Mouse (Mus musculus) thymus, postnatal 36 days (tissue): Measurements from ENCODE around the gene Foxi3.

ENCODE experiments used
- DNase-seq, 2 experiments: peaks; one replicate each; pipeline ENCODE4 v3.0.0; 2022; ENCODE audit warnings: mixed read lengths in 2 of 2

Foxi3 gene

DNA sequence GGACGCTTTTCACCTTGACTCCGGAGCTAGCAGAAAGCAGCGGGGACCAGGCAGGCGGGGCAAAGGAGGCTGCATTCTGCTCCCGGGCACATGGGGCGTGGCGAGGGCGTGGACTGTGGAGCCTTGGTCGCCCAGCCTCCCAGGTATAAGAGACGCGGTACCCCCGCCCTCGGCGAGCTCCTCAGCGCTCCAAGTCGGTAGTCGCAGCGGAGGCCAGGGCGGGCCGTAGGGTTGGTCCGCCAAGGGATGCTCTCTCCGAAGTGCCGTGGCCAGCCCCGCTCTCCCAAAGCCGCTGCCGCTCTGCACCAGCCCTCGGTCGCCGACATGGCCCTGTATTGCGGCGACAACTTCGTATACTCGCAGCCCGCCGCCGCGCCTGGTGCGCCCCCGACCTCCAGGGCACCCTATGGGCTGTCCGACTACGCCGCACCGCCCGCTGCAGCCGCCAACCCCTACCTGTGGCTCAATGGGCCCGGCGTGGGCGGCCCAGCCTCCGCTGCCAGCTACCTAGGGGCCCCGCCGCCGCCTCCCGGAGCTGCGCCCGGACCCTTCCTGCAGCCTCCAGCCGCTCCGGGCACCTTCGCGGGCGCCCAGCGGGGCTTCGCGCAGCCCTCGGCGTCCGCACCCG, at the start of gene Foxi3:
Foxi3 (plus strand) TSS at position 247 of the 628 bp plus-strand sequence.
- peak; percentile 16 to 26 for DNase-seq

GRCm38 (mm10) chr6:70909572-70909971, 46.8 kb upstream of the Foxi3 start:
- DNase-seq: no peak

DNA sequence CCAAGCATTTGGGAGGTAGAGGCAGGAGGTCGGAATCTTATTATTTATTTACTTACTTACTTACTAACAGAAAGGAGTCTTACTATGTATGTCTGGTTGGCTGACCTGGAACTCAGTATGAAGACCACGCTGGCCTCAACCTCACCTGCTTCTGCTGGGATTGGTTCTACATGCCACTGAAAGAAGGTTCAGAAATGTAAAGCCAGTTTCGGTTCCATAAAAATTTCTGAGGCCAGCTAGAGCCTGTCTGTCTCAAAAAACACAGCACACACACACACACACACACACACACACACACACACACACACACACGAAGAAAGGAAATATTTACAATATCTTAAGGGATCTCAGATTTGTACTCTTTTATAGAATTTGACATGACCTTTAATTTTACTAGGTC, 46.0 kb upstream of the Foxi3 start:
- DNase-seq: no peak

DNA sequence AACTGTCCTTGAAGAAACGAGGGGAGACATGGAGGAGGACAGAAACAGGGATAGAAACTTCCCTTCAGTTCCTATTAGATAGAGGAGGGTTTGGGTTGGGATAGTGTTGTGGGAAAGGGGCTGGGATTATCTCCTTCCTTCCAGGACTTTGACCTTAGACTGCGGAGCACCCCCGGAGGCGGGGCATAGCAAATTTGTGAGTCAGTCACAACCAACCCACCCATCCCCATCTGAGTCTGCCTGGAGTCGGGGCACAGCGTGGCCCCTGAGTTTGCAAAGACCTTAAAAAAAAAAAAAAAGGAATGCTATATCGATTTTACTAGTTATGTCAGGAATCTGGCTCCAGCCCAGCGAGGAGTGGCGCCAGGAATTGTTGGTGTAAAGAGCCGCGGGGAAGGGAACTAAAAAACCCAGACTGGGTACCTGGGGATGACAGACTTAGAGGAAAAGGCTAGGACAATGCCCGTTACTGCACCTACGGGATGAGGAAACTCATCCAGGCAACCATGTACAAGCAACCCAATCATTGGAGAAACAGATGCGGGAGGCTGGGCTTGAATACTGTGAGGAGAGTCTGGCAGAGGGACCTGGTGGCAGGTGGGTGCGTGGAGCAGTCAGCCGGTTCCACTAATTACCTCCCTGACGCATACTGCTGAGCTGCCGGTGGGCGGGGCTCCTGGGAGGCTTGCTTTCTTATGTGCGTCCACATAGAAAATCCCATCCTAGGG, 44.5 kb upstream of the Foxi3 start:
- no peak for DNase-seq

DNA sequence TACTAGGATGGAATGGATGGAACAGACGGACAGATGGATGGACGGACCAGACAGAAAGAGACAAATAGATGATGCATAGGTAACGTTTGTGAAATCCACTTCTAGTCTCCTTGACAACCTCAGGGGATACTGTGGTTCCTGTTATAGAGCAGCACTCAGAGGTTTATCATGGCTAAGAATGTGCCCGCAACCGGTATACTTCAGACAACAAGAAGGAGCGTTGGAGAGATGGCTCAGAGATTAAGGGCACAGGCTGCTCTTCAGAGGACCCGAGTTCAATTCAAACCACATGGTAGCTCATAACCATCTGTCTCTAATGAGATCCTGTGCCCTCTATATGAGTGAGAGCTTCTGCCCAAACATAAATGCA, 44.0 kb upstream of the Foxi3 start:
- DNase-seq: no peak

- DNase-seq: no peak
Observed at GRCm38 (mm10) chr6:70918827-70919226, 37.5 kb upstream of the Foxi3 start, which contains the start of gene Tex37. TSS of gene Tex37 (minus strand) at chr6:70918927.

GRCm38 (mm10) chr6:70921274-70922074, 34.9 kb upstream of the Foxi3 start:
- DNase-seq: peak; percentile 16 to 19

- no peak for DNase-seq
Observed at GRCm38 (mm10) chr6:70931801-70932200, 24.5 kb upstream of the Foxi3 start.

DNA sequence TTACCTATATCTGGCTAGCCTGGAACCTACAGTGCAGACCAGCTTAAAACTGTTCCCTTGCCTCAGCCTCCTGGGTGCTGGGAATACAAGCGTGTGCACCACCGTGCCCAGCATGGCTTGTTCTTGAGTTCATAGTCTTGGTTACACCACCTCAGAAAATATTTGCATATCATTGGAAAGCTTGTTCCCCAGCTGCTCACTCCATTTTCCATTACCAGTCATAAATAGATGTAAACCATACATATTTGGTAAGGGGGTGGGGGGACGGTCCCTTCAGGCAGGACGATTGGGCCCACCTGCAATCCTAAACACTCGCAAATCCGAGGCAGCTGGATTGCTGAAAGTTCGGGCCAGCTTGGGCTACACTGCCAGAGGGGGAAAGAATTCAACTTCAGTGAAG, 3.1 kb upstream of the Foxi3 start:
- DNase-seq: no peak

GRCm38 (mm10) chr6:70954040-70954439, 2.3 kb upstream of the Foxi3 start:
- DNase-seq: no peak

DNA sequence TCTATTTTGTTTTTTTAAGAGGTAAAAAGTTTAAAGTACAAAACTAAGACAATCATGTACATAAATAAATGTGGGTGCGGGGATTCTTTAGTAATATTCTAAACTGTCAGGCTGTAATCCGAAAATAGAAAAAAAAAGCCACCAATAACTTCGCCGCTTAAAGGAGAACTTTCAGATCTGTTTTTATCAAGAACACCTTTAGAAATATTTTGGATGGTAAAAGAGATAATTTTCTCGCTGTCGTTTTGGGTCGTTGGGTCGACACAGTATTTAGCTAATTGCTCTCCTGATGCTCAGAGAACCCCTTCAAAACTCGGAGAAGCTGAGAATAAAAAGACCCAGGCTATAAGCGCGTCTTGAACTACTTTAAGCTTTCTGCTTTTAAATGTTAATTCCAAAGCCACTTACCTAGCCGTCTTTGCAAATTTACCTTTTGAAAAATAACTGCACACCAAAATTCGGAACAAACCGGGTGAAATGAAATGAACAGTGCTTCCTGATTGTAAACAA, 985 bp upstream of the Foxi3 start:
- no peak for DNase-seq

DNA sequence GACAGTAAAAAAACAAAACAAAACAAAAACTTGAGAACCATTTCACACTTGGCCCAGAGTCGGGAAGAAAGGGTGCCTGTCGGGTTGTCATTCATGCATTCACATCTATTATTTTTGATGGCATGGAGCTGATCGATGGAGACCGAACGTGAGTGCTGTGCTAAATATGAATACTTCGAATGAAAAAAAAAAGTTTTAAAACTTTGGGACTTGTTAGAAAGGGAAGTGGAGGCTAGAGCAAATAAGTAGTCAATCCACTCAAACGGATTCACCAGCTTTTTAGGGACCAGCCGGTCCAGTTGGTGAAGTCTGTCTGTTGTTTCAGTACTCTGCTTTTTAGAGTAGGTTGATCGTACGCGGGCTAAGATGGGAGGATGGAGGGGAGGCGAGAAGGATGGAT, 490 bp upstream of the Foxi3 start:
- no peak for DNase-seq

DNA sequence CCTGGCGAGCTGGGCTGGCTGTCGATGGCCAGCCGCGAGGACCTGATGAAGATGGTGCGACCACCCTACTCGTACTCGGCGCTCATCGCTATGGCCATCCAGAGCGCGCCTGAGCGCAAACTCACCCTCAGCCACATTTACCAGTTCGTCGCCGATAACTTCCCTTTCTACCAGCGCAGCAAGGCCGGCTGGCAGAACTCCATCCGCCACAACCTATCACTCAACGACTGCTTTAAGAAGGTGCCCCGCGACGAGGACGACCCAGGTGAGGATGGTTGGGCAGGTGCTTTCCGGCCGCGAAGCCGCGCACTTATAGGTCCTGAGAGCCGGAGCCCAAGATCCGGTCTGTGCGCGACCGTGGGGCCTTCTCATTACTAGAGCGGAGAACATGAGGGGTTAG, 605 bp downstream of the Foxi3 start:
- no peak for DNase-seq

DNA sequence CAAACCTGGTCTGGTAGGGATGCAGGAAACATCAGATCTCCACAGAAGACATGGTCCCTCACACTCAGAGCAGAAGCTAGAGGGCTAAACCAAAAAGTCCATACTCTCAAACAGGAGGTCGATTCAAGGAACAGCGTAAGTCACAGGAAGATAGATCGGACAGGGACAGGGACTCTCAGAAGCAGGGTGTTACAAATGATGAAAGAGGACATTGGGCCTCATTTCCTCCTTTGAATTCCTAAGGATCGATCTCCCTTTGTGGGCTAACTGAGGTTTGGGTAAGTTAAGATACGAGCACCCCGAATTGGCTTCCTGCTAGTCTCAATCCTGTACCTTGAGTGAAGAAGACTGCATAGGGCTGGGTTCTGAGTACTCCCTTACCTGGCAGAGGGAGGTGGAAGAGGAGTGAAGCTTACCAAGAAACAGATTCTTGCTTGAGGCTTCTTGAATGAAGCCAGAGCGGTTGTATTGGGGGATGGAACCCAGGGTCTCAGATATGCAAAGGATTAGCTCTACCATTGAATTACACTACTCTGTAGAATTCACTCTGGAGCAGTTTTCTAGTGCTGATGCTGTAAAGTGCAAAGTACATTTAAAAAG, 1.1 kb downstream of the Foxi3 start:
- no peak for DNase-seq

DNA sequence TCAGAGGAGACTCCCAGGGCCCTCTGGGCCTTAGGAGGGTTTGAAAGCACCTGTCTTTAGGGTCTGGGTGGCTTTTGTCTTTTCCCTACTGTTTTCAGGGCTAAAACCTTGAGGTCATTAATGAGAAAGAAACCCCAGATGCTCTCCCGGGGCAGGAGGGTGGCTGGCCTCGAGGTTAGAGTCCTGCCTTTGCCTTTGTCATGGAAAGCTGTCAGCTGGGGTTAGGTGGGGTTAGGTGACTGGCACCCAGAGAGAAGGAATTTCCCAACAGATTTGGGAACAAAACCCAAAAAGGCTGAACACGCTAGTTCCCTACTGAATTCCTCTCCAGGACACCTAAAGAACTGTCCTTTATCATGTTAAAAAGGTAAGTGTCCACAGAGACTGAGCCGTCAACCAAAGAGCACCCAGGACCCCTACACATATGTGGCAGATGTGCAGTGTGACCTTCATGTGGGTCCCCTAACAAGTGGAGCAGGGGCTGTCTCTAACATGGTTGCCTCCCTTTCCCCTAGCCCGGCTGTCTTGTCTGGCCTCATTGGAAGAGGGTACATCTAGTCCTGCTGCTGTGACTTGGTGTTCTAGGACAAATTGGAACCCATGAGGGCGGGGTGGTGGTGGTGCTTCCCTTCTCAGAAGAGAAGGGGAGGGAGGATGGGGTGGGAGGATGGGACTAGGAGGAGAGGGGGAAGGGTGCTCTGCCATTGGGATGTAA, 7.9 kb downstream of the Foxi3 start:
- DNase-seq: no peak

GRCm38 (mm10) chr6:70965694-70966093, 9.4 kb downstream of the Foxi3 start:
- no peak for DNase-seq

GRCm38 (mm10) chr6:70967422-70967821, 11.1 kb downstream of the Foxi3 start:
- DNase-seq: no peak

DNA sequence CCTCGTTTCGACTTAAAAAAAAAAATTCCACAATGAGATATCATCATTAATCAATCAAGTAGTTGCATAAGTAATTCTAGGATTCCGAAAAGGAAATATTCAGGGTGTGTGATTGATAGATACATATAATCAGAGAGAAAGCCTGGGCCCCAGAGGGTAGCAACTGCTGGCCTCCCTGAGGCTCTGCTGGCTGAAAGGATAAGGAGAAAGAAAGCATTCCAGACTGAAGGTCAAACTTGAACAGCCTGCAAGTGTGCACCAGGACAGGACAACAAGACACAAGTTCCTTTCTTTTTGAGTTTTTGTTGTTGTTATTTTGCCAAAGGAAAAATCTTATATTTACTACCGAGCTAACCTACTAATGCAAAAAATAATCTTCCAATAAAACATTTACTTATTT, 12.0 kb downstream of the Foxi3 start:
- DNase-seq: no peak

DNA sequence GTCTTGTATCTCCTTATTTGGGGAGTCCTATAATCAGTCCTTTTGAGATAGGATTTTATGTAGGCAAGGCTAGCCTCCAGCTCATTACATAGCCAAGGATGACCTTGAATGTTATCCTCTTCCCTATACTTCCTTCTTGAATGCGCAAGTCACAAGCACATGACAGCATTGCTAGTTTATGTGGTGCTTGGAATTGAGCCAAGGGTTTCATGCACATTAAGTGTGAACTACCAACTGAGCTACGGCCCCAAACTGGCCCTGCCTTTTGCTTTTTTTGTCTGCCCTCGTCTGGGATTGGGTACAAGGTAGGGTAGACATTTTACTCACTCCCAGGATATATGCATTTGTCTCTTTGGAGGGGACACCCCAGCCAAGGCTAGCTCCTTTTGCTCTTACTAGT, 16.7 kb downstream of the Foxi3 start:
- no peak for DNase-seq

- DNase-seq: no peak
Observed at GRCm38 (mm10) chr6:70981036-70981435, 24.7 kb downstream of the Foxi3 start.

- DNase-seq: no peak
Observed at GRCm38 (mm10) chr6:70982416-70982815, 26.1 kb downstream of the Foxi3 start.

GRCm38 (mm10) chr6:70986683-70987082, 30.4 kb downstream of the Foxi3 start:
- no peak for DNase-seq
